21 mouse cellular contexts compared by ENCODE assay signal in the genomic region with DNA sequence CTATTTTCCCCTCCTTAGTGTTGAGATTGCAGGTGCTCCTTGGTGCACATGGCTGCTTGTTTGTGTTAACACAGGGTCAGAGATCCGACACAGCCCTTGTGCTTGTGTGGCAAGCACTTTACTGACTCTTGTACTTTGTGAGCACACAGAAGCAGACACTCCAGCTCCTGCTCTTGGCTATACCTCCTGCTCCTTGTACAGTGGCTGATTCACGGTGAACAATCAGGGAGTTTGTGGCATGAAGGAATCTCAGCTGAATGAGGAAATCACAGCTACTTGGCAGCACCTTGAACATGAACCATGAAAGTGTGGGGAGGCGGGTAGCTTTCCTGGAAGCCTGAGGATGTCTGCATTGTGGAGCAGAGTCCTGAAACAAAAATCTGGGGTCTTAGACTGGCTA. TPM values are rescaled to one million over a fixed set of nuclear protein-coding genes. Genes with fewer than 3 reads are reported as not detected.
A peak's percentile ranks its signal among the peaks of the same experiment; 100 is the strongest.
DNase-seq lines count a peak whose midpoint lies in the region; ATAC-seq lines count a peak whose summit lies in the region.
"Had no signal": no experiment of that assay in that cellular context is flagged by ENCODE, and none has a peak within 500 bp of the region (broad histone marks: within the 10 kb centered on the region; RNA-seq: fewer than 3 reads in every experiment).

No protein-coding gene starts in this region.

- peaks cover 4% of the 10 kb centered on the region for H3K36me3 ChIP-seq in heart, embryonic 14.5 days (ENCODE audit: control insufficient read depth, insufficient read depth, low read length)
- no peaks in the 10 kb centered on the region for H3K36me3 ChIP-seq in midbrain, embryonic 10.5 days
- H3K36me3 ChIP-seq in midbrain, embryonic 14.5 days (ENCODE audit: control insufficient read depth, insufficient read depth, low read length), result no peaks in the 10 kb centered on the region
- H3K36me3 ChIP-seq in intestine, embryonic 15.5 days, result no peaks in the 10 kb centered on the region
- H3K36me3 ChIP-seq: embryonic facial prominence, embryonic 12.5 days; G1E had no signal

- ATAC-seq in heart, embryonic 14.5 days (ENCODE audit: insufficient number of reproducible peaks, insufficient read depth, low FRiP score, low read depth), result no peak
- no peak for ATAC-seq in midbrain, embryonic 14.5 days (ENCODE audit: low FRiP score, low TSS enrichment)
- 0 out of 2 replicates have a peak, but pooled peaks have one; percentile 29 for ATAC-seq in intestine, embryonic 15.5 days

- no peak overlapping the region for H3K4me2 ChIP-seq in heart, embryonic 14.5 days (ENCODE audit: low read length)
- no peak overlapping the region for H3K4me2 ChIP-seq in midbrain, embryonic 14.5 days (ENCODE audit: low read length)
- H3K4me2 ChIP-seq in intestine, embryonic 15.5 days (replicated peaks), result no peak overlapping the region
- H3K4me2 ChIP-seq: embryonic facial prominence, embryonic 12.5 days had no signal

- no peak for DNase-seq in heart, postnatal 25 days (ENCODE audit: low spot score)
- DNase-seq in midbrain, embryonic 10.5 days (ENCODE audit: low spot score), result no peak
- DNase-seq in midbrain, embryonic 14.5 days, result no peak
- DNase-seq in lung, postnatal 25 days (ENCODE audit: low spot score), result peak; percentile 66
- no peak for DNase-seq in adrenal gland, postnatal 14 days
- no peak for DNase-seq in spleen, postnatal 4 days (ENCODE audit: low spot score in 2 of 2)
- DNase-seq: adrenal gland, adult 8-10 months; cerebellum, adult 2 months; gastrocnemius, postnatal 25 days; kidney, adult 11 months; kidney, postnatal 36 days; left cerebral cortex, postnatal 4 days; right cerebral cortex, postnatal 14 days; thymus, adult 2 months had no signal

- H3K4me1 ChIP-seq in heart, embryonic 14.5 days (ENCODE audit: control insufficient read depth in 2 of 2, insufficient read depth in 2 of 2, low read length in 2 of 2), result peaks cover 21 to 41% of the 10 kb centered on the region in 2 experiments
- peaks cover 43% of the 10 kb centered on the region for H3K4me1 ChIP-seq in midbrain, embryonic 10.5 days
- H3K4me1 ChIP-seq in midbrain, embryonic 14.5 days (ENCODE audit: control insufficient read depth, insufficient read depth, low read length), result peaks cover 22% of the 10 kb centered on the region
- peaks cover 28% of the 10 kb centered on the region for H3K4me1 ChIP-seq in intestine, embryonic 15.5 days (replicated peaks)

- H3K9me3 ChIP-seq in heart, embryonic 14.5 days (ENCODE audit: control insufficient read depth, low read length), result no peaks in the 10 kb centered on the region
- H3K9me3 ChIP-seq in midbrain, embryonic 10.5 days (replicated peaks), result no peaks in the 10 kb centered on the region
- no peaks in the 10 kb centered on the region for H3K9me3 ChIP-seq in midbrain, embryonic 14.5 days (ENCODE audit: control insufficient read depth, low read length)
- H3K9me3 ChIP-seq in intestine, embryonic 15.5 days, result no peaks in the 10 kb centered on the region; the same call in 1 of the 2 replicates
- H3K9me3 ChIP-seq: embryonic facial prominence, embryonic 12.5 days; G1E had no signal

- intact Hi-C loops in heart, postnatal 25 days (cut with DNase I), result no loop called here

- H3K27ac ChIP-seq in heart, embryonic 14.5 days (replicated peaks in 1 of 2; ENCODE audit: control insufficient read depth in 1 of 2, insufficient read depth in 1 of 2, low read depth in 2 of 2, low read length in 2 of 2), result peak overlapping the region; percentile 50 to 65; a peak in 3 of 4 replicates
- peak overlapping the region; percentile 52; the same call in 1 of the 2 replicates for H3K27ac ChIP-seq in midbrain, embryonic 10.5 days (replicated peaks)
- no peak overlapping the region for H3K27ac ChIP-seq in midbrain, embryonic 14.5 days (replicated peaks; ENCODE audit: low read depth, low read length)
- peak overlapping the region; percentile 6; the same call in 1 of the 2 replicates for H3K27ac ChIP-seq in intestine, embryonic 15.5 days
- H3K27ac ChIP-seq: embryonic facial prominence, embryonic 12.5 days; liver, embryonic 14.5 days had no signal

- peak overlapping the region; percentile 51 for H3K9ac ChIP-seq in heart, embryonic 14.5 days (ENCODE audit: low read length)
- no peak overlapping the region for H3K9ac ChIP-seq in midbrain, embryonic 14.5 days (replicated peaks; ENCODE audit: low read length)
- no peak overlapping the region for H3K9ac ChIP-seq in intestine, embryonic 15.5 days
- H3K9ac ChIP-seq: embryonic facial prominence, embryonic 12.5 days; liver, embryonic 14.5 days had no signal

- H3K4me3 ChIP-seq in heart, embryonic 14.5 days (ENCODE audit: control insufficient read depth in 1 of 2, insufficient read depth in 1 of 2, low read depth in 1 of 2, low read length in 2 of 2), result no peak overlapping the region
- H3K4me3 ChIP-seq in midbrain, embryonic 10.5 days, result no peak overlapping the region
- no peak overlapping the region for H3K4me3 ChIP-seq in midbrain, embryonic 14.5 days (replicated peaks; ENCODE audit: low read depth, low read length)
- no peak overlapping the region for H3K4me3 ChIP-seq in intestine, embryonic 15.5 days (replicated peaks)
- H3K4me3 ChIP-seq: embryonic facial prominence, embryonic 12.5 days; myocyte had no signal

- no peaks in the 10 kb centered on the region for H3K27me3 ChIP-seq in heart, embryonic 14.5 days (ENCODE audit: control insufficient read depth, insufficient read depth, low read length)
- H3K27me3 ChIP-seq in midbrain, embryonic 10.5 days (ENCODE audit: low read depth, poor library complexity, severe bottlenecking), result no peaks in the 10 kb centered on the region
- no peaks in the 10 kb centered on the region for H3K27me3 ChIP-seq in midbrain, embryonic 14.5 days (ENCODE audit: control insufficient read depth, insufficient read depth, low read length)
- H3K27me3 ChIP-seq in intestine, embryonic 15.5 days (replicated peaks), result no peaks in the 10 kb centered on the region
- H3K27me3 ChIP-seq: embryonic facial prominence, embryonic 12.5 days had no signal

- WGBS in heart, embryonic 14.5 days, result 43% methylated on average over 3 of the region's 3 CpGs
- WGBS in midbrain, embryonic 10.5 days, result 86% methylated on average over 3 of the region's 3 CpGs
- WGBS in midbrain, embryonic 14.5 days, result 77% methylated on average over 3 of the region's 3 CpGs
- WGBS in intestine, embryonic 15.5 days, result 54% methylated on average over 3 of the region's 3 CpGs

RNA-seq across cellular contexts. Expression of gene 6430548M08Rik, which starts 26.8 kb away (rescaled TPM):
- 9.2 and 11.3 TPM in 2 replicates for polyA plus RNA-seq in heart, embryonic 14.5 days (2014; fragmentation: Nextera tagmentation; extraction: Ambion mirVana)
- 10 to 100 TPM; 11.5 to 16.7 TPM for total RNA-seq in heart, postnatal 25 days (2021)
- polyA plus RNA-seq in midbrain, embryonic 10.5 days (2016; fragmentation: Nextera tagmentation; extraction: Ambion mirVana), result 5.8 and 11.0 TPM in 2 replicates
- polyA plus RNA-seq in midbrain, embryonic 14.5 days (2014; fragmentation: Nextera tagmentation; extraction: Ambion mirVana), result 35.5 and 38.8 TPM in 2 replicates
- 4.7 and 5.8 TPM in 2 replicates for polyA plus RNA-seq in intestine, embryonic 15.5 days (2015; fragmentation: Nextera tagmentation; extraction: Ambion mirVana)
- total RNA-seq in adrenal gland, postnatal 14 days (2021), result 58.4 and 60.7 TPM in 2 replicates

RNA-seq across cellular contexts. Expression of gene Fam92b, which starts 36.5 kb away (rescaled TPM):
- not detected in 2 replicates for polyA plus RNA-seq in heart, embryonic 14.5 days (2014; fragmentation: Nextera tagmentation; extraction: Ambion mirVana)
- total RNA-seq in heart, postnatal 25 days (2021), result not detected
- 2.6 and 3.3 TPM in 2 replicates for polyA plus RNA-seq in midbrain, embryonic 10.5 days (2016; fragmentation: Nextera tagmentation; extraction: Ambion mirVana)
- 0.92 and 1.8 TPM in 2 replicates for polyA plus RNA-seq in midbrain, embryonic 14.5 days (2014; fragmentation: Nextera tagmentation; extraction: Ambion mirVana)
- 0.78 and 0.93 TPM in 2 replicates for polyA plus RNA-seq in intestine, embryonic 15.5 days (2015; fragmentation: Nextera tagmentation; extraction: Ambion mirVana)
- total RNA-seq in adrenal gland, postnatal 14 days (2021), result 1.0 and 1.1 TPM in 2 replicates
- total RNA-seq: common myeloid progenitor, adult 5-6 weeks; G1E; gastrocnemius, postnatal 25 days; left cerebral cortex, postnatal 4 days had no signal
- polyA plus RNA-seq: G1E; liver, embryonic 14.5 days; myocyte had no signal

RNA-seq across cellular contexts. Expression of gene Zdhhc7, which starts 39.5 kb away (rescaled TPM):
- 29.7 and 32.6 TPM in 2 replicates for polyA plus RNA-seq in heart, embryonic 14.5 days (2014; fragmentation: Nextera tagmentation; extraction: Ambion mirVana)
- 10 to 100 TPM; 35.4 to 36.4 TPM for total RNA-seq in heart, postnatal 25 days (2021)
- 34.5 and 38.4 TPM in 2 replicates for polyA plus RNA-seq in midbrain, embryonic 10.5 days (2016; fragmentation: Nextera tagmentation; extraction: Ambion mirVana)
- polyA plus RNA-seq in midbrain, embryonic 14.5 days (2014; fragmentation: Nextera tagmentation; extraction: Ambion mirVana), result 22.3 and 26.7 TPM in 2 replicates
- 34.8 and 39.7 TPM in 2 replicates for polyA plus RNA-seq in intestine, embryonic 15.5 days (2015; fragmentation: Nextera tagmentation; extraction: Ambion mirVana)
- 45.3 and 48.1 TPM in 2 replicates for total RNA-seq in adrenal gland, postnatal 14 days (2021)
